Mouse (Mus musculus): ENCODE measurements at regions not wholly inside any gene's neighbourhood (a gene's known extent, or its start where the extent isn't known, plus 50 kb on each side); places are given as distances from the start of the nearest gene placed in this dataset.

DNA sequence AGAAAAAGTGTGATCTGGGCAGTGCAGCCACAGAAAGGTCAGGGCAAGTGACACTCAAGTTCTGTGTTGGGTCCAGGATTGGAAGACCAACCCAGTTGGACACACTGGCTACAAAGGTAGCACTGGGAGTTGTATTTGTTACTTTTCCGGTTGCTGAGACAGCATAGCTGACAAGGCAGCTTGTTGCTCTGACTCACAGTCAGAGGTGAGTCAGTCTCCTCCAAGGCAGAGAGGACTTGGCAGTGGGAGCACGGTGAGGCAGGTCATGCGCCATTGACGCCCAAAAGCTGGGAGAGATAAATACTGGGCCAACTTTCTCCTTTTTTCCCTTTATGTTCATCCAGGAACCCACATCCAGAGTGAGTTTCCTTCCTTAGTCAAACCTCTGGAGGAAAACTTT is 88.4 kb downstream of the Zfp706 start:
- DNase-seq (ENCODE audit: low spot score in 2 of 2): no peak

DNA sequence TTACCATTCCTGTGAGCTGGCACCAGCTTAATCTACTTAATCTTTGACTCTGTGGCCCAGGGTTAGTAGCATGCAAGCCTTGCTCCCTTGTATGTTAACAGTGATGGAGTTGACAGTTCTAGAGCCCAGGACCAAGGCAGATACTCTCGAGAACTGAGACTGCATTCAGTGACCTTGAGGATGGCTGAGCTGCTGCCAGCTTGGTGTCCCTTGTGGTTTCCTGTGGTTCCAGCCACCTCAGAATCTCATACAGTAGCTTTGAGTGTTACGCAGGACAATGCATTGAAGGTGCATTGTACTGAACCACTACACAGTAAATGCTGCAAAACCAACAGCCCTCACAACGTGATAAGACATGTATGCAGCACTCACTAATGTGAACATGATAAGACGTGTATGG is 90.6 kb downstream of the Zfp706 start:
- no peak for DNase-seq (ENCODE audit: low spot score in 2 of 2)

DNA sequence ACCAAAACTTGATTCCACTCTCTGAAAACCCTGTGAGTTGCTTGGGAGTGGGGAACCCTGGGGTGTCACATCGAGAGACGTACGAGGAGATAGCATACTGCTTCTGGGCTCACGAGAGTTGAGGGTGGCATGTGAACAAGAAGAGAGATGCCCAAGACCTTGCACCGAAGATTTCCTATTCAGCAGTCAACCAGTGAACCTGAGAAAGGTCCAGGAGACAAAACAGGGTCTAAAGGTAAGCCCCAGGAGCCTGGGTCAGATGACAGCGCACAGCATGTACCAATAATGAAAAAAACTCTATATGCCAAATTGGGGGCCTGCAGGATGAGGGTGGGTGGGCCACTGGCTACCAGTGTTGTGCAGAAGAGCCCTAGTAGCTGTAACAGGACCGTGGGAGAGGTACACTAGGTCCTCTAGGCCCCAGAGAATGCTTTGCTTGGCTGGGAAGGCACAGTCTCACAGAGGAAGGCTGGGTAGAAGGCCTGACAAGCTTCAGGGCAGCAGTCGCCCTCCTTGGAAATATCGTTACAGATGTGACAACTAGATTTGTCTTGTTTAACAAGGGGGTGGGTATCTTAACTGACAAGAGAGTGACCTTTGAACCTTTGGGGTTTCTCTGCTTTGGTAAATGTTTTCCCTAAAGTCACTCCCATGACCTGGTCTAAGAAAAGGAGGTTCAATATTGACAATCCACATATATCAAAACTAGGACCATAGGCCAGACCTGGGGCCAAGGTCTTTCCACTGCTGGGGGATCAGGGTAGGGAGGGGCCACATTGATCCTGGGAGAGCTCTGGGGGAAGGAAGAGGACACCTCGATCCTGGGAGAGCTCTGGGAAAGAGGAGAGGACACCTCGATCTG is 93.1 kb downstream of the Zfp706 start:
- DNase-seq (ENCODE audit: low spot score in 2 of 2): no peak

DNA sequence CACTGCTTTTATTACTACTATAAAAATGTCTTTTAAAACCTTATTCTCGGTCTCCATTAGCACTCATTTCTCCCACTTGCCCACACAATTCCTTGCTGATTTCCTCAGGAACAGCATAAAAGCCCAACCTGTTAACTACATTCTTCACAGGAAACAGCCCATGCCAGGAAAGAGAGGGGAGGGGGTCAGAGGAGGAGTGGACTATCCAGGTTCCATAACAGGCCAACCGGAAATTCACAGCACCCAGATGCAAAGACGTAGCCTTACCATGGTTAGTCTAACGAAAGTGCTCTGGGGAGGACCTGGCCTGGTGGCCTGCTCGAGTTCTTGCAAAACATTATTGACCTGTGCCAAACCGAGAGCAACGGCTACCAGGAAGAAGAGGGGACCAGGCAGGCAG is 94.3 kb downstream of the Zfp706 start:
- no peak for DNase-seq (ENCODE audit: low spot score in 2 of 2)

DNA sequence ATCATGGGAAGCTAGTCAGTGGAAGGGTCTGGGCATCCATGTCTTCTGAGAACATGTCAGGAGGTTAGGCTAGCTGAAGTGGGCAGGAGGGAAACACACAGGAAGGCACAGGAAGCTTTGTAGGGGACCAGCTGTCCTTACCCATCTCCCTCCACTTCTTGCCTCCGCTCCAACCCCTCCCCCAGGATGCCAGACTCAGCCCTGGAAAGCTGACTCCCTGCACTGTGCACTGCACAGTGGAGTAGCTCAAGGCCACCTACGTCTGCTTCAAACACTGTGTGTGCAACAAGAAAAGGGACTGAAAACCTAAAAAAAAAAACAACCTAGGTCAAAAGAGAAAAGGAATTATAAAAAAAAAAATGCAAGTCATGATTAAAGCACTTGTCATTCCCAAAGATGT is 97.3 kb downstream of the Zfp706 start:
- DNase-seq (ENCODE audit: low spot score in 2 of 2): no peak

DNA sequence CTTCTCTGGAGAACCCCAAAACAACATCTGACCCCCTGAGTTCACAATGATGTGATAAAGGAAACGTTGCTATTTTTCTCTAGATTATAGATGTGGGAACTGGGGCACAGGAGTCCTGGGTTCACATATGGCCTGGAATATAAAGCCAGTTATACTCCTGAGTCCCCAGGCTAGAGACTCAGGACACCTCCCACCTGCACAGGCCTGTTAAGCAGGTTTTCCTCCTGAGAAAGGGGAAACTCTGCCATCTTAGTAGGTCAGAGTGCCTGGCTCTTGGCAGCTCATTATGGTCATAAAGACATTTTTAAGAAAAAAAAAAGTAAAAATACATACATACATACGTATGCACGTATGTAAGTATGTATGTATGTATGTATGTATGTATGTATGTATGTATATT is 98.1 kb downstream of the Zfp706 start:
- no peak for DNase-seq (ENCODE audit: low spot score in 2 of 2)

DNA sequence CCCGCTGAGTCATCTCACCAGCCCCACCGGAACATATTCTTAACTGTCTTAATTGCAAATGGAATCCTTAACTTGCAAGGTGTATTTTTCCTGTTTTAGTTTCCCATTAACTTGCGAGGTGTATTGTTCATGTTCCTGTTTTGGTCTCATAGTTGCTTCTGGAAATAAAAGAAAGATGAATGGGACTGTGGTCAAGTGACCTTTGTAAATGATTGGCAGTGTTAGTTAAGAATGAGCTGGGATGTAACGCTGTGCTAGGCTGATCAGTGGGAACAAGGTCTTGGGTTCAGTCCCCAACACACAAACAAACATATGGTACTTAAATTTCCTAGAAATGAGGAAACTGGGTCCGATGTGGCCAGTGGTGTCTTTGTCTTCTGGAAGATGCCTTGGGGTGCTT is 100.8 kb downstream of the Zfp706 start:
- DNase-seq (ENCODE audit: low spot score in 2 of 2): no peak

DNA sequence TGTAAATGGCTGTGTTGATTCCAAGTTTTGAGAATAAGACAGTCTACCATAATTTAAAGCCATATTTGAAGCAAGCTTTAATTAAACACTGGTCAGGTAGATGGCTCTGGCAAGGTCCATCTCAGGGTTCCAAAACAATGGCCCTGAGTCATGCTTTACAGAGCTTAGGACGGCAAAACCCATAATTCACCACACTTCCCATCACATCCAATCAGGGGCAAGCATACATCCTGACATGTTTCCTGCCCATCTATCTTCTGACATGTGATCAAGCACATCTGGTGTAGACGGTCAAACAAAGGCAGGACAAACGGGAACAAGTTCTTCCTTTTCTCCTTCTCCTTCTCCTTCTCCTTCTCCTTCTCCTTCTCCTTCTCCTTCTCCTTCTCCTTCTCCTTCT is 101.5 kb downstream of the Zfp706 start:
- DNase-seq (ENCODE audit: low spot score in 2 of 2): no peak

DNA sequence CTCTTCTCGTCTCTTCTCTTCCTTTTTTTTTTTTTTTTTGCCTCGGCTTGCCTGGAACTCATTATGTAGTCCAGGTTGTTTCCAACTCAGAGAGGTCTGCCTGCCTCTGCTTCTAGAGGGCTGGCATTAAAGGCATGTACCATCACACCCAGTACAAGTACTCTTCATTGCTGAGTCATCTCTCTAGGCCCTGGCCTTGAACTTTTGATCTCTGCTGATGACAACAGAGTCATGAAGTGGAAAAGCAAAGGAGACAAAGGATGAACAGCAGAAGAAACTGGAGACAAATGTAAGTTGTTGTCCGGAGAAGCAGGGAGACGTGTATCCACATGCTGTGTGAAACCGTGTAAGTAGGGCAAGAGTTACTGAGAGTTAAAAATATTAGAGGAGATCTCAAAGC is 103.7 kb downstream of the Zfp706 start:
- no peak for DNase-seq (ENCODE audit: low spot score in 2 of 2)

DNA sequence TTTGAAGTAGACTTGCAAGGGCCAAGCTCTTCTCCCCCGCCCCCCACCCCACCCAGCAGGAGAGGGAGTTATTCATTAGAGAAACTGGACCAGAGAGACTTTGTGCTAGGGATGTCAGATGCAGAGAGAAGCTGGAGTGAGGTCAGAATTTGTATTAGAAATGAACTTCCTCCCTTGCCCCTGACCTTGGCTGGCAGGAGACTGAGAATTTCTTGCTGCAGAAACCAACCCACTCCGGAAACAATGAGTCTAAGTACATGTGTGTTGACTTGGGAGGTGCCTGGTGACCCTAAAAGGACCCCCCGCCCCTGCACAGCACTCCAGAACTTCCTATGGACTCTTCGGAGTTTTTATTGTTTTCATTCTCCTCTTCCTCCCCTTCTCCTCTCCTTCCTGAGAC is 104.3 kb downstream of the Zfp706 start:
- no peak for DNase-seq (ENCODE audit: low spot score in 2 of 2)

DNA sequence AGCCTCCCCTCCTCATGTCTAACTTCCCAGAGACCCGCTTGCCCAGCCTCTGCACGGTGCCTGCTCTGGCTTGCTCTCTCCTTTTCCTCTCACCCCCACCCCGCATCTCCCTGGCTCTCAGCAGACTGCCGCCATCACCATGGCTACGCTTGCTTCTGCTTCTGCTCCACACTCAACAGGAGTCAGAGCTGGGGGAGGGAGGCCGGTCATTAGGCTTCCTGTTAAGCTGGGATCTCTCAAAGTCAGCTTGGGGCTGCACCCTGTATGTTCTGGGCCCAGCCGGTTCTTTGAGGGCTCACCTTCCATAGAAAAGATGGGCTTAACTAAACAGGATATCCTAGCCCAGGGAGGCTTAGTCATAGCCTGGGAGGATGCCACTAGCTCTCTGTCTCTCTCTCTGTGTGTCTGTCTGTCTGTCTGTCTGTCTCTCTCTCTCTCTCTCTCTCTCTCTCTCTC is 105.7 kb downstream of the Zfp706 start:
- DNase-seq (ENCODE audit: low spot score in 2 of 2): peak; percentile 36 to 67

DNA sequence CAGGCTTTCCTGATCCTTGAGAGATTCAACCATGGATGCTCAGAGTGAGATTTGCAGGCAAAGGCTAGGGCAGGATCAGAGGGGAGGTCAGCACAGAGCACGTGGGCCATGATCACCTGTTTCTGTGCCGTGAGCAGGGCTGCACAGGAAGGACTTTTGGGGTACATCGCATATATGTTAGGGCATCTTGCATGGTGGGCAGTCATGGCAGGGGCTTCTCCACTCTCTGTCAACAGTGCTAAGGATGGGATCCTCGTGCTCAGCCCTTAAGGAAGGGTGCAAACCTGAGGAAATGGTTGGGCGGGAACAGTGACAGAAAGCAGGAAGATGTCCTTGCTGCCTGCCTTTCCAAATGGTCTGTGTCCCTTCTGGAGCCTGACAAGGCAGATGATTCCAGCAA is 106.2 kb downstream of the Zfp706 start:
- no peak for DNase-seq (ENCODE audit: low spot score in 2 of 2)

DNA sequence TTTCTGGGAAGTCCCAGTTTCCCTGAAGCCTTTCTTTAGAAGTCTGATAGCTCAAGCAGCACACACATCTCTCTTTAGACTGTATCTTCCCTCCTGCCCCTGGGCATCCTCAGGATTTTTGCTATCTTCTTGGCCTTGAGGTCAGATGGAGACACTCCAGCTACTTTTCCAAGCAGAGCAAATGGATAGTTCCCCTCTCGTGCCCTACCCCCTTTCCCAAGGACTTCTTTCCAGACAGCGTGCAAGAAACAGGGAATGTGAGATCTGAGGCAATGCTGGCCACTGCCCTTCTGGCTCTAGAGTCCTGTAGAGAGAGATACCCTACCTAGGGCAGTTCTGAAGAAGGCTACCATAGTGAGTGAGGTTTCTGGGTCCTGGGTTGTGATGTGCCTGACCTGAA is 106.6 kb downstream of the Zfp706 start:
- DNase-seq (ENCODE audit: low spot score in 2 of 2): no peak

DNA sequence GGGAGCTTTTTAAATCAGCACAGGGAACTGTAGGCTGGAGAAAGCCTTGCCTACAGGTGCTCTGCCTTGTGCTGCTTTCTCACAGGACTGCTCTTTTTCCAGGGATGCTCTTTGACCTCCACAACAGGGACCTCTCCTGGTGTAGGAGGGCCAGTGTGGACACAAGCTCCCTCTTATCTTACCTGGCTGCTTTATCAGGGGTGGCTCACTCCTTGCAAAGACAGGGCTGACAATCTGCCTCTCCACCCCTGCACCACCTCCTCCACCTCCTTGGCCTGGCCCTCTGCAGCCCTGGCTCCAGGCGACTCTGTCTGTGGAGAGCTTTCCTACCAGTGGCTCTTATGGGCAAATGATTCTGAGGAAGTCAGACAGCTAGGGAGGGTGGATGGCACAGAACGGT is 107.7 kb downstream of the Zfp706 start:
- DNase-seq (ENCODE audit: low spot score in 2 of 2): no peak

DNA sequence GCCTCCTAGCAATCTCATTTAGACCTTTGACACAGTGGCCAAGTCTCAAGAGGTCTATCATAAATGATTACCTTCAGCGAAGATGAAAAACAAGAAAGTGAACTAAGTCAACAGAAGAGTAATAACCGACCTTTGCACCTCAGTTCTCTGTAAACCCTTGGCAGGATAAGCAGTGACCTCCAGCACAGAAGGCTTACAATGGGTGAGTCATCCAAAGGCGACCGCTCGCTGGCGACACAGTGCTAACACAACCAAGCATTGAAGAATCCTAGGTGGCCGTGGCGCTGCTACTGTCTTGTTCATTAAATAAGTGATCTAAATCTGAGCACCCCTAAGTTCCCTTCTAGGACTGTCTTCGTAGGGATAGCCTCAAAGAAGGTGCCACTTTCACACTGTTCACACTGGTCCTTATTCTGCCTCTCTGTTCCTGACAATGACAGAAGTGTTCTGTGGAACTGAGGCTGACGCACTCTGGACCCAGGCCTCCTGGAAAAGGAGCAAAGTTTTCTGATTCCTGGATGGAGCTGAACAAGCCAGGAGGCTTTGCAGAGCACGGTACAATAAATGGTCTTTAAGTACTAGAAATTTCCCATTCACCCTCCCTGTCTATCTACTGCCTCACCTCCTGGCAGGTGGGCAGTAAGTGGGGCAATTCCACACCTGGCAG is 108.6 kb downstream of the Zfp706 start:
- DNase-seq (ENCODE audit: low spot score in 2 of 2): no peak

DNA sequence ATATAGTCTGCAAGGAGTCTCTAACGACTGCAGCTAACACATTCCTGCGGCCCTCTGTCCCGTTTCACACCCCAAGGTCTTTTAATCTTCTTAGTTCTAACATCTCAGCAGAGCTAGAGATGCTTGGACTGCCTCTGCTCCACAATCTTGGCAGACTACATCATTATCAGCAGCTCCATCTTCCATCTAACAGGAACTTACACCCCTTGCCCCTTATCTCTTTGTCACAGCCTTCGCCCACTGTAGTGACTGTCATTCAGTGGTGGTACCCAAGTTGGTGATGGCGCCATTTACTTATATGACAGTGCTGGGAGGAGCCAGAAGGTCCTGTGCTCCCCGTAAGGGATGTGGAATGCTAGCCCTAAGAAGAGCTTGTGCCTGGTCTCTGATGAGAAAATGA is 109.2 kb downstream of the Zfp706 start:
- no peak for DNase-seq (ENCODE audit: low spot score in 2 of 2)

DNA sequence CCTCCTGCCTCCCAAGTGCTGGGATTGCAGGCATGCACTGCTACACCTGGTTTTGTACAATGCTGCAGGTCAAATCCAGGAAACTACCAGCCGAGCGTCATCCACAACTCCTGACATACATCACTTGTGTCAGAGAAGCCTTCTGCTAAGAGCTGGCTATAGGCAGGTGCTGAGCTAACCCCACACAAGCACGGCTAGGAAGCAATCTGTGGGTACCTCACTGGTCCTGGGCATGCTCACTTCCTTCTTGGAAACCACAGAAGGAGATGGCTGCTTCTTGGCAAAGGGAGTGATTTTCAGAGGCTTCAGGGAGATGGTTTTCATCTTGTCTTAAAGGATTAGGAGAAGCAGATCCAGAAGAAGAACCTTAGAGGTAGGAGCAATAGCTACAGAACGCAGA is 111.3 kb downstream of the Zfp706 start:
- DNase-seq (ENCODE audit: low spot score in 2 of 2): no peak

DNA sequence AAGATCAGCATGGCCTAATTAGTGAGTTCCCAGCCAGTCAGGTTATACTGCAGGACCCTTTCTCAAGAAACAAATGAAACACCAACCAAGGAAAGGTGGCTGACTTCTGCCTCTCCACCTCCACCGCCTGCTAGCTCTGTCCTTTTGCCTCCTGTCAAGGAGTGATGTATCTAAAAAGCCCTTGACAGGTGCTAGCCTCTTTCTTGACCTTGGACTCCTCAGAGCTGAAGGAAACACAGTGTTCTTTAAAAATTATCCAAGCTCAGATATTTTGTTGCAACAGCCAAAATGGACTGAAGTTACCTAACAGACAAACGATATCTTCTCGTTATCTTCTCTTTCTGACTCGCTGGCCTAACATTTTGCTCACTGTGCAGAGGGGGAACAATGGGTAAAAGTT is 112.5 kb downstream of the Zfp706 start:
- DNase-seq (ENCODE audit: low spot score in 2 of 2): no peak

DNA sequence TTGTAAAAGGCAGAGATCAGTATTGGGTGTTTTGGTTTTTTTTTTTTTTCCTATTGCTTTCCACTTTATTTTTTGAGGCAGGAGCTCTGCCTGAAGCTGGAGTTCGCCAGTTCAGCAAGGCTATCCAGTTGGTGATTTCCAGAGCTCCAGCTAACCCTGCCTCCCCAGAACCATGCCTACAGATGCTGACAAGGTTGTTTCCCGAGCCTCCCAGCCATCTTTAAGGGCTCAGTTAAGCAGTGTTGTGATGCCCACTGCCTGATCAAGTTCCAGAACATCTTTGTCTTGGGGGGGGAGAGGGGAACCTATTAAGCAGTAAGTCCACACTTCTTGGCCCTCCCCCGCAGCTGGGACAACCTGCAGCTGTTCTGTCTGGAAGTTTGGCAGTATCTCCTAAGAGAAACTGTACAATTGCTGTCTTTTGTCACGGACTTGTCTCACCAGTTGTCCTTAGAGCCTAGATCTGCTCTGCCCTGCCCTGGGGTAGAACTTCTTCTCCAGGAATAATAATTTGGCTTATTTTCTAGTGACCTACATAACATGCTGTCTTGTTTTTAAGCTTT is 114.1 kb downstream of the Zfp706 start:
- no peak for DNase-seq (ENCODE audit: low spot score in 2 of 2)

DNA sequence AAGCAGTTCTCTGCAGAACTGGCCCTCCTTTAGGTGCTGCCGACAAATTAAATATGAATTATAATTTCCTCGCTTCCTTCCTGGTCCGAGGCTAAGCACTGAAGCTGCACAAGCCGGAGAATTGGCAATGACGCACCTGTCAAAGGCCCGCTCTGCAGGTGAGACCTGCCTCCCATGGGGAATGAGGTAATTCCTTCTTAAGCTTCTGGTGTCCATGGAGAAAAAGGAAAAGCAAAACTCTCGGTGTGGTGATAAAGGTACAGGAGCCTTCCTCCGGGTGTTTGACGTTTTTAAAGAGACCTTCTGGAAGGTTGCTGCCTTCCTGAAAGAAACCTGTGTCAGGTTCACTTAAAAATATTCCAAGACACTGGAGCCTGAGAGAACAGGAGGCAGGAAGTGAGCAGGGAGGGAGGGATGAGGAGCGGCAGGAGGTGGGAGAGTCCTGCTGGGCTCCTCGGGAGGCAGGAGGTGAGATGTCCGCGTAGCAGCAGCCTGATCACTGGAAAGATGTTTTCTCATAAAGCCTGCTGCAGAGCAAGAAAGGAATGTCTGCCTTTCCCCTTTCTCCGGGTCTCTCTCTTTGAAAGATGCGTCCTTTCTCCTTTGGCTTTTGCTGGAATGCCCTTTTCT is 114.9 kb downstream of the Zfp706 start:
- DNase-seq (ENCODE audit: low spot score in 2 of 2): no peak

DNA sequence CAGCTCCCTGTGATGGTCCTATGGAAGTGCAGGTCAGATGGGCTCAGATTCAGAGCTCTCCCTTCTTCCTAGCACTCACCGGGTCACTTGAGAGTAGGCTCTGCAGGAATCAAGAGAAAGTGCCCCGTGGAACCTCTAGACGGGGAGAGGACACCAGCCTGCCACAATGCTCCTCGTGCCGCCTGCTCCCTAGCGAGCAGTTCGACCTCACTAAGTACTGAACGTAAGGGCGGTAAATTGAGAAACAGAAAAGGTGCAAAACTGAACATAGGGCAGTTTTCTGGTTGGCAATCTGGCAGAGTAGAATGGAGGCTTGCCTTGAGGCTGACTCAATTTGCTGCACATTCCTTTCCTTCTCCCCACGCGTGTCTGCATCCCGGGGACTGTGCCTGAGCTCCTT is 115.7 kb downstream of the Zfp706 start:
- DNase-seq (ENCODE audit: low spot score in 2 of 2): no peak

DNA sequence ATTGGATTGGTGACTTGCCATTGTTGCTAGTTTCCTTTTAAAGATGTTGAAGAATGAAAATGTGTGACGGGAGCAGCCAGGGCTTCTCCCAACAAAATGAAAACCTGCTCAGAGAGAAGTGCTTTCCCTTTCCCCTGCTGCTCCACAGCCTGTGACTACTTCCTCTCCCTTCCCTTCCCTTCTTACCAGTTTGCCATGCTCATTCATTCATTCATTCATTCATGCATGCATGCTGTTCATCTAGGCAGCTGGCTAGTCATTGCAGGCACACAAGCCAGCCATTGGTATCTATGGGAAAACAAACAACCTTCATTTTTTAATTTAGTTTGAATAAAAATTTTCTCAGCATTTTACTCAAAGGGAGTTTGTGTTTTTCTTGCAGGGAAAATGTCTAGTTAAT is 116.3 kb downstream of the Zfp706 start:
- DNase-seq (ENCODE audit: low spot score in 2 of 2): no peak

Data from left cerebral cortex, adult 8-10 months (tissue).